Mouse (Mus musculus) kidney, postnatal 25 days (tissue): Measurements from ENCODE around the gene Stra6.
A peak's percentile ranks its signal among the peaks of the same experiment; 100 is the strongest.

ENCODE experiments used
- DNase-seq, 2 experiments: peaks; one replicate each; pipeline ENCODE4 v3.0.0; 2021; ENCODE audit warnings: mixed read lengths in 2 of 2

Stra6 gene

DNA sequence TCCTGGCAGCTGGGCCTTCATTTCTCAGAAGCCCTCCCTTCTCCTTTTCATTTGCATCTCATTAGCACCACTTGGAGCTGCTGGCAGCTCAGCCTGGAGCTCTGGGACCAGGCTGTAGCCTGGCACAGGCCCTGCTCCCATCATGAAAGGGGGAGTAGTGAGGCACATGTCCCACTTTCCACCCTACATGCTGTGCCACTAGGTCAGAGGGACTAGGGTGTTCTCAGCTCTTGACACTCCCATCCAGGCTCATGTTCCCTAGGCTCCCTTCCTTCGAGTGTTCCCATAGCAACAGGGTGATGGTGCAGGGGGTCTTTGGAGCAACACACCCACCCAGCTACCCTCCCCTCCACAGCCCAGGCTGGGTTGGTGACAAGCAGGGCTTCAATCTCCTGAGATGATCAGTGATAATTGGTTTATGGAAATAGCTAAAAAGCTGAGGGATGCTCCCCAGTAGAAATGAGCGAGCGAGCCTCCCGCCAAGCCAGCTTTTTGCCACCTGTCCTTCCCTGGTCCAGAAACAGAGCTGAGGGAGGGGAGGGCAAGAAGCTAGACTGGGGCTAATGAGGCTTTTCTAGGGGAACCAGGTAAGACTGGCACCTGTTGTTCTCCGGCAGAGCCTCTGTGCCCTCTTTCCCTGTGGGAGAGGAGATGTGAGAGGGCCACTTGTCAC, 33.2 kb downstream of the Stra6 start:
- no peak for DNase-seq

DNA sequence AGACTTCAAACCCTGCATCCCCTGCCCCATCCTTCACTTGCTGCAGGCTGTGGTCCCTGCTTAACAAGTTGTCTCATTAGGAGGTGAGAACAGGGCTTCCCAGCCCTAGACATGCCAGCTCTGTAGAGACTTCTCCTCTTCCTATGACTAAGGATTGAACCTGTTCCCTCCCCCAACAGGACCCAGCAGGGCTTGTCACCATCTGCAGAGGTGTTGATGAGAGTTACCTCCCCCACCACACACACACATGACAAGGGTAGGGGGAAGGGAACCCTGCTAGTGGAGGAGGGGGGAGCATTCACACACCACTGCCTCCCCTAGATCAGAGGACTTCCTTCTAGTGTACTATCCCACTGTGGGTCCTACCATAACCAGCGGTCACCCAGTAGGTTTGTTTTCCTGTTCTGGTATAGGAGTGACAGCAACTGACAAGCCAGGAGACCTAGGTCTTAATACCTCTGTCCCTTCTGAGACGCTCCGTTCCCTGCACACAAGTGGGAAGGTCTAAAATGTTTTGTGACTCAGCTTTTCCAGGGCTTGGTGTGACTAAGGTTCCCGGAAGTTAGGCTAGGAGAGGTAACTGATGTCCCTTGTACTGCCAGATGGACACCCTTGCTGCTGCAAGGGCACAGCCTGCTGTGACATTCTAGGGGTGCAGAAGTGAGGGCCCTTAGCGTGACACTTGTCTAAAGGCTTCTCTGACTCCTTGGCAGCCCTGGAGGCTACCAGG, 36.4 kb downstream of the Stra6 start:
- no peak for DNase-seq

DNA sequence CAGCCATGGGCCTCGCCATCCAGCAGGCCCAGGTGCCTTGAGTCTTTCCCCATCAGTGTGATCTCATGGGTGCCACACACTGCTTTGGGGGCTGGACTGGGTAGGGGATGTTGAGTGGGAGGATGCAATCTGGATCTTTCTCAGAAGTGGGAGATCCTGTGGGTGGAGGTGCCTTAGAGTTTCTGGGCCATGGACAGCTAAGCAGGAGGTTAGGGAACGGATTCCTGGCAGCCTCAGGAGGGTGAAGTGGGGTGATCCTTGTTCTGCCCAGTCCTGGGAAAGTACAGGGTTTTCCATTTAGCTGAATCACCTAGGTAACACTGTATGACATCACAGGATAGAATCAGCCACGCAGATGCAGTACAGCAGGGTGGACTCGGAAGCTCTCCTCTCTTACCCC, 38.4 kb downstream of the Stra6 start:
- no peak for DNase-seq

DNA sequence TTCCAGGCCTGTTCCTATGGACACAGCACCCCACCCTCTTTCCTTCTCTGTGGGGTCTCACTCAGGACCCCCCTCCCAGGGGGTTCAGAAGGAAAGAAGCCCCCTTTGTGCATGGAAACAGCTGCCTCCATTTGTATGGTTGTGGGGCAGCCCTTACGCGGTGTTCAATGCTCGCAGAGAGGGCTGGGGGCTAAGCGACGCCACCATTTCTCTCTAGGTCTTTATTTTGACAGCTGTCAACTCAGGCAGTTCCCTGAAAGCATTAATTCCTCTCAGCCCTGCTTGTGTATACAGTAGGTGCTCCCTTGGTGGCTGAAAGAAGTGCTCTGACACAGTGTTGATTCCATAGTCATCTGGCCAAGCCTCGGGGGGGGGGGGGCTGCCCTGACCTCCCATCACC, 40.1 kb downstream of the Stra6 start:
- no peak for DNase-seq

DNA sequence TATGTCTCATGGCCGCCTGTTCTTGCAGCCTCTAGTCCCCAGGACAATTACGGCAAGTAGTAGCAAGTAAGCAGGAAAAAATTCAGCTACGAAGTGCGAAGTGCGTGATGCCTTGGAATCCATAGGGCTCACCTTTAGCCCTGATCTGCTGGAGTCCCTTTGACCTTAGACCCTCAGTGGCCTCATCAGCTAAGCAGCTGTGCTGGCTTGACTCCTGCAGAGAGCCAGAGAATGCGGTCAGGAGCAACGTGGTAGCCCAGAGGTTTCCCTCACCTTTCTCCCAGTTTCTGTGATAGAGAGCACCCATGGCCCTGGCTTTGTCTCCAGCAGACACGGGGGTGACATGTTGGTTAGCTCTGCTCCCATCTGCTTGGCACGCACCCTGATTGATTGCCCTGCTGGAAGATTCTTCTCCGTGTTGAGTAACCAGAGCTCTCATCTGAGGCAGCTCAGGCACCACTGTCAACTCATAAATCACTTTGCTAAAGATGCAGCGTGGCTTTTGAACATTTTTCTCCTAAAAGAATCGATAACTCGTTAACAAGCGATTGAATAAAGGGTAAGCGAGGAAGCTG, 42.1 kb downstream of the Stra6 start:
- no peak for DNase-seq

DNA sequence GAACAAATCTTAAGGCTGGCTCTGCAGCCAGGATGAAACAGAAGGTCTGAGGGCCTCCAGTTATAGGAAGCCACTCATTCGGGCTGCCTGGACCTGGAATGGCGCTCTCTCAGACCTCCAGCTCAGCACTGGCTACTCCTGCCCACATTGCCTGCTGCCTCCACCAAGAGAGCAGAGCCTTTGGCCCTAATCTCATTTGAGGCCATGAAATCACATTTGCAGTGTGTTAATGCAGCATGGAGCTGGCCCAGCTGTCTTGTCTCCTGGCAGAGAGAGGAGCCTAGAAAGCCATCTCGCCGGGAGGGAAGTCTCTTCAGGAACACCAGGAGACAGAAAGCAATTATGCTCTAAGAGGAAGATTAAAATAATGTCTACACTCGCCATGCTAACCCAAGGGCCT, 43.9 kb downstream of the Stra6 start:
- no peak for DNase-seq

DNA sequence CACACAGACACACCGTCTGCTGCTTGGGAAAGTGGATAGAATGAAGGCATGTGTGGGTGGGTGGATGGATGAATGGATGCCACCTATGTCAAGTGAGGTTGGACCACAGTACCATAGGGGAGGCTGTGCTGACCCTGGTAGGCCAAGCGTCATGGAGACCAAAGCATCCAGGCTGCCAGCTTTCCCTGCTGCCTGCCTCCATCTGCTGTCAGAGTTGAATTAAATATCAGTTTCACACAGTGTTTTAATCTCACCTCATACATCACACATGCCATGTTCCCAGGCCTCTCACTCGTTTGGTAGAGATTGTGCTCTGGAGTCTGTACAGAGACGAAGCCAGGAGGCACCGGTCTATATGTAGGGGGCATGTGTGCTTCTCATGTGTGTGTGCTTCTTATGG, 47.2 kb downstream of the Stra6 start:
- no peak for DNase-seq

DNA sequence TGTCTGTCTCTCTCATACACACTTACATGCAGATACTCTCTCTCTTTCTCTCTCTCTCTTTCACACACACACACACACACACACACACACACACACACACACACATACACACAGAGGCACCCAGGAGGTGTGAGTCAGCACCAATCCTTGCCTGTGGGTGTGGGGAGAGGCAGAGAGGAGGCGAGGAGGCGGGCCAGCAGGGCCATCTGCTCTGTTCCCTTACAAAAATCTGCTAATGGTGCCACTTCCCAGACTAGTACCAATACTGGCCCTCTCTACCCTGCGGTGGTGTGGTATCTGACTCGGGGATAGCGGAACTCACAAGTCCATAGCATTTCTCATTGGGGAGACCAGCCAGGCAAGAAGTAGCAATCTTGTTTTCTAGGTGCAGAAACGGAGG, 47.8 kb downstream of the Stra6 start:
- DNase-seq, result no peak

DNA sequence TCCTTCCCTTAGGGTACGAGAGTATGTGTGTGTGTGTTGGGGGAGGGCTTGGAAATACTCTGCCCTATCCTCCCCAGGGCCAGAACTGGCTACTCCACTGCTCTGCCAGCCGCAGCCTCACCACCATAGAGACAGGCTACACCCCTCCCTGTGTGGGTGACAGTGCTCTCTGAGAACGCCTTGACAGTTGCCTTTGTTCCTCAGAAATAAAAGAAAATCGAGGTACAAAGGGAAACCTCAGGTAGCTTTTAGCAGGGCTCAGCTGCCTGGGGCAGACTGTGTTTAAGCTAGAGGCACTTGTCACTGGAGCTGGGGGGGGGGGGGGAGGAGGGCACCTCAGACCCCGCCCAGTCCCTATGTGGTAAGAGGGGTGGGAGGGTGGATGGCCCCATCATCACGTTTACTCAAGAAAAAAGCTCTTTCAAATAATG, 48.7 kb downstream of the Stra6 start:
- no peak for DNase-seq

DNA sequence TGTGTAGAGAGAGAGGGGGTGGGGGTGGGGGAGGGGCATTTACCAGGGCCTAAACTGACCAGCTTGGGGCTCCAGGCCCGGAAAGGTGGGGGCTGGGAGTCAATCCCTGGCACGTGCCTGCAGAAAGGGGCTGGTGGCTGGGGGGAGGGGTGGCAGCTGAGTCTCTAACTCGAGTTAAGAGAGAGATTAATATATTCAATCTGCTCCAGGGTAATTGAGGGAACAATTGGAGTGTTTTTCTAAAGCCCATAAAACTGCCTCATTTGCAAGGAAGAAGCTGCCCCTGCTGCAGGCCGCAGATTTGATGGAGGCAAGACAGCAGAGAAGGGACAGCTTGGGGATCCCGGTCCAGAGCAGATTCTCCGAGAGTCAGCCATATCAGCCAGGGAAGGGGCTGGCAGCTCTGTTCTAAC, 49.3 kb downstream of the Stra6 start:
- DNase-seq, result peak in 1 of 2 experiments; percentile 55

DNA sequence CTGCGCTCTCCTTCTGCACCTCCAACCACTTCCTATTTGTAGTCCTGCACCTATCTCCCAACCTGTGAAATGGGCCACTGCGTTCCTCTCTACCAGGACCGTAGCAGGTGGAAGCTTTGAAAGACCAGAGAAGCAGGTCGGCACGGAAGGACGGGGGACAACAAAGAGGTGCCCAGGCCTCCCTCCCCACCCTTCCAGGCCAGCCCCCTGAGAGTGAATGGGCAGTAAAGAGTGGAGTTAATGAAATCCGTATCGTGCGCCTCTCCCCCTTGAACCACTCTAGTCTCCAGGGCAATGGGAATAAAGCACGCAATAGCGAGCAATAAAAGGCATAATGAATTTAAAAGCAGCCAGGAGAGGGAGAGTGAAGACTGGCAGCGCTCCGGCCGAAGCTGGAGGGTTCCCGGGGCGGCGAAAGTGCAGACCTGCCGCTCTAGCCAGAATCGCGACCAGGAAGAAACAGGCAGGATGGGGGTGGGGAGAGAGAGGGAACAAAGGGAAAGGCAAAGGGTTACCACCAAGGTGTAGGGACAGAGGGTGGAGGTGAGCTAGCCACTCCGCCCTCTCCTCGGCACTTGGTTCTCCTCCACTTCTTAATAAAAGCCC, 49.8 kb downstream of the Stra6 start:
- DNase-seq, result peak in 1 of 2 experiments; percentile 18

DNA sequence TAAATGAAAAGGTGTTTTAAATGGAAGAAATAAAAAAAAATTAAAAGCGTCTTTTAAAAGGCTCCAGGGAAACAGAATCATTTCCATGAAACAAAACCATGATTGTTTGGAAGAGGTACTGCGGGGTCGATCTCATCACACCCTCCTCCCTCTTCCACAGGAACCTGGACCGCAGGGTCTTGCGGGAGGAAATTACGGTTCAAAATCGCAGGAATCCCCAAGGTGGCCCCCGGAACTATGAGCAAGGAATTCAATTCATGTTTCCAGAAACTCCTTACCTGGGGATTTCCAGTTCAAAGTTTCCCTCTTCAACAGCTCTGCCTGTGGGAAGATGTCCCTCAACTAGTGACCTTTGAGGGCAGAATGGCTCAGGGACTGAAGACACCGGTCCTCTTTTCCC, 50.4 kb downstream of the Stra6 start:
- DNase-seq, result no peak

DNA sequence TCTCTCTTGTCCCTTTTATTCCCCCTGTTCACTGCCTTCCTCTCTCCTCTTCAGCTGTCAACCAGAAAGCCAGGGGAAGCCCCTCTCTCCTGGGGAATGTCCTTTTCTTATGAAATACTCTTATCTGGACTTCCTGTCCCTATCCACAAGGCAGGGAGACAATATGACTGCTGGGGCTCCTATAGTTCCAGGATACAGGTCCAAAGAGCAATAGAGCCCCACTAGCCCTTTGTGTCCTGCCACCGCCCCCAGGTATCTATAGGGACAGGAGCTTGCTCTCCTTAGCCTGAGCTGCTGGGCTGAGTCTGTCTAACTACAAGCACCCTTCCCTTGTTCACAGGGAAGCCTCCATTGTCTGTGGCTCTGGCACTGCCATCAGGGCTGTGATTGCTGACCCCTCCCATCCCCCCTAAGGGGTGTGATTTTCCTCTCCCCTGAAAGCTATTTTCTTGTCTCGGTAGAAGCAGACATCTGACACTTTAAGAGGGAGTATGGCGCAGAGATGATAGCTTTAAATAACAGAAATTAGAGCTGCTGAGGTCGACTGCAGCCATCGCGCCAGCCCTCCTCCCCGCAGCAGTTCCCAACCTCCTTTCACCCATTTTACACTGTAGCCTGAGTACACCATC, 51.8 kb downstream of the Stra6 start:
- no peak for DNase-seq

DNA sequence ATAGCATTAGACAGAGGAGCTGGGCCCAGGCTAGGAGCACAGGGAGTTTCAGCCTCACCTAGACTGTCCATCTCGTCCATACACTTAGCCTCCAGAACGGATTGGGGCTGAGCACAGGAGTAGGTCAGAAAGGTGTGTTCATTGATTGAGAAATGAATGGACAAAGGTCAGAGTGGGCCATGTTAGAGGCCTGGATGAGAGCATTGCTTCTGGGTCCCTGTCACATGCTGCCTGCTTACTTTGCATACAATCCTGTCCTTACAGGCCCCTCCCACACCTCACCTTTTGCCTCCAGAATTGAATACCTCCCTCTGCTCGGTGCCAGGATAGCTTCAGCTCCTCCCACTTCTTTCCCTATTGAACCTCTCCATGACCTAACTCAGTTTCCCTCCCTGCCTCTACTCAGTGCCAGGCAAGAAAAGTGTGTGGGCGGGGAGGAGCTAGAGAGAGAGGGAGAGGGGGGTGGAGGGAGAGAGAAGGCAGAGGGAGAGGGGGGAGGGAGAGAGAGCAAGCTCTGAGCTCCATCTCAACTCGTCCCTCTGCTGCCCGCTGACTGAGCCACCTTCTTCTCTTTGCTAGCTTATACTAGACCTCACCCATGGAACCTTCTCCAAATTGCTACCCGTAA, 52.5 kb downstream of the Stra6 start:
- no peak for DNase-seq

DNA sequence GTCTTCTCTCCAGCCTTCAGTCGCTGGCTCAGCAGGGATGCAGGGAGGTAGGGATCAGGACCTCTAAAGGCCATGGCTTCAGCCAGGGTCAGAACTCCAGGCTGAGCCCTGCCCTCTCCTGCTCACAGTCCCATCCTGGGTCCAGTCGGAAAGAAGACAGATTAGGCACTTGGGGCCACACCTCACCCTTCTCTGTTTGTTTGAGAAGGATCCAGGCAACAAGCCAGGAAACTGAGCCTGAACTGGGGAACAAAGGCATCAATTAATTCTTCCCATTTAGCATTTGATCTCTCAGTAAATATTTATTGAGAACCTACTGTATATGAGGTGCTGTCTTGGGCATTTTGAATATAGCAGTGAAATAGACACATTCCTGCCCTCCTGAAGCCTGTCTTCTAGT, 55.1 kb downstream of the Stra6 start, which contains the start of gene Ccdc33:
Ccdc33 (minus strand) TSS at position 153 of the 400 bp plus-strand sequence.
- DNase-seq, result no peak

DNA sequence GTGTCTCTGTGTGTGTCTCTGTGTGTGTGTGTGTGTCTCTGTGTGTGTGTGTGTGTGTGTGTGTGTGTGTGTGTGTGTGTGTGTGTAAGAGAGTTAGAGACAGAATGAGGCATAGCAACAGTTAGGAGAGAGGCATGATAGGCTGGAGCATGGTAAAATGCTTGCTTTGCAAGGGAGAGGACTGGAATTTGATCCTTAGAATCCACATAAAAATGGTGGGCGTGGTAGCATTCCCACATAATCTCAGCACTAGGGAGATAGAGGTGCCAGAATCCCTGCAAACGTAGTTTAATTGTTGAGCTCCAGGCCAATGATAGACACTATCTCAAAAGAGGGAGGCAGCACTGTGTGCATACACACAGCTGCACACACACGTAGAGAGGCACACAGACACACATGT, 61.5 kb downstream of the Stra6 start:
- no peak for DNase-seq

DNA sequence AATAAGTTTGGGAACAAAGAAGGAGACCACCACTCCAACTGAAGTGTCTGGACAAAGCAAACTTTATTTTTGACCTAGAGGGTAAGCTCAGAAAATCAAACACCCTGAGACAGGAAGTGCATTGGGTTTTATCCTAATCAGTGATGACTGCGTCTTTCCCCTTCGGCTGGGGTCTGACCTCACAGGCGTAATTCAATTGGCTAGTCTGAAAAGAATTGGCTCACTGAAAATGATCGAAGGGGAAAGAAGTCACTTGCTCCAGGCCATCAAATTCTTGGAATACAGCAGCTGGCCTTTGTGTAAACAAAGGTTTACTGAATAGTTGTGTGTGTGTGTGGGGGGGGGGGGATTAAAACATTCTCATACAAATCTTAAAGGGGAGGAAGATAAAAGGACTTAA, 62.2 kb downstream of the Stra6 start:
- no peak for DNase-seq

DNA sequence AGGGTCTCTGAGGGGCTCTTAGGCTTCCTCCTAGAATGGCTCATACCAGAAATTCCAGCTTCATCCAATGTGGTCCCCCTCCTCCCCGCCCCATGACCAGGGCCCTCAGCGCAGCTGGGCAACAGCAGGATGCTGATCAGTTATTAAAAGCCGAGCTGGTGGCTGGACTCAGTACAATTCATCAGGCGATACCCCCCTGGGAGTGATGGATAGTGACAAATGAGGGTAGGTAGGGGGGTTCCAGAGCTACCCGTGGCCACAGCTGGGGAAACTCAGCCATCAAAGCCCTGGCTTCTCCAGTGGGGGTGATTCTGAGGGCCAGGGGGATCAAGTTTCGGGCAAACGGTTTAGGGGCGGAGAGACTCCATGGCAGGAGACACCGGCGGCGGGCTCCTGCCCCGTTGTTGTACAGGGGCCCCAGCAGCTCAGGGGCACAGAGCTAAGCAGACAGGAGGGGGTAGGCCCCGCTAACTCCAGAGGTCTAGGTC, 65.4 kb downstream of the Stra6 start:
- DNase-seq, result no peak

DNA sequence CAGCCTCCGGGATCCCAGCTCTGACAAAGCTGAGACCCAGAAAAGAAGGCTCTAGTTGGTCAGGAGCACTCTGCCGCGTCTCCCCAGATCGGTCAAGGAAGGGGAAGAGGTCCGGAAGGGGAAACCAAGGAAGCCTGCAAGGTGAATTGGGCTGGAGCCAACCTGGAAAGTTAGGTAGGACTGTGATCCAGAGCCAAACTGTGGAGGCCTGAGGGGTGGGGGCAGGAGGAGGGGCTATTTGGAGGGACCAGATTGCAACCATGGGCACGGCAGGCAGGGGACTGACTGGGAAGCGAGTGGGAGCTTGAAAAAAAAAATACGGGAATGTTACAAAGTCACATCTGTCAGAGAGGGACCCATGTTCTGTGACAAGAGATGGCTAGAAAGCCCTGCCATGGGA, 65.9 kb downstream of the Stra6 start:
- no peak for DNase-seq

DNA sequence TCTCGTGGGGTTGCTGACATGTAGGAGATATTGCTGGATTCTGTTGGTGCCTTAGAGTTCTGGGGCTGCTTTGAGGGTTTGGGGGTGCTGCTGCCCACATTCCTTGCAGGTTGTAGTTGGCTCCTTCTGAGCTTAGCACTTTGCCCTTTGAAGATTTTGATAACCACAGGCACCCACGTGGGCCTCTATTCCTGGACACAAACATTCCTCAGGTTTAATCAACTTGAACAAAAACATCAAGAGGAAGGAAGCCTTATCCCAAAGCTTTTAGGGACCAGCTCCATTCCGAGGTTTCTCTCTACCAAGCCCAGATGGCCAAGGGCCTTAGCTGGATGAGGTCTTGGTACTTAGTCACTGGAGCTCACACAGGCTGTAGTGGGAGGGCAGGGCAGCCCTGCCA, 67.3 kb downstream of the Stra6 start:
- peak; percentile 42 to 51 for DNase-seq

DNA sequence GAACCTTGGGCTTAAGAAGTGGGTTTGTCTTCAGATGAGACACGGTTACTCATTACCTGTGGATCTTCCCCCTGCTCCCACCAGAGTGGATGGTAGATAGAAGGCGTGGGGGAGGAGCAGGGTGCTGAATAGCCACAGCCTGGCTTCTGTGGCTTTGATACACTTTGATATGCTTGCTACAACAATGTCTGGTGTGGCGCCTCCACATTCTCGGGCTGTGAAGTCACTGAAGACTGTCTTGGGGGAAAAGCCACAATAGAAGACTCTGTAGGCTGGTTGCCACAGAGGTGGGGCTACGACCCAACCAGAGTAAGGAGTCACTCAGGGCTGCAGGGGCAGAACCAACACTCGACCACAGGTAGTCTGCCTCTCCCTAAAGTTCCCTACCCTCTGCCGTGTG, 68.1 kb downstream of the Stra6 start:
- DNase-seq, result peak in 1 of 2 experiments; percentile 19
